Mouse (Mus musculus): ENCODE results near the gene Sorcs2.

GRCm38 (mm10) chr5:36279896-36280295, 118.0 kb downstream of the Sorcs2 start:
- TF ChIP-seq POLR2A (IDR thresholded peaks at IDR 0.05; ENCODE audit: extremely low read depth, insufficient read depth, low read length) (no peak), CTCF (IDR thresholded peaks at IDR 0.05; ENCODE audit: extremely low read depth, insufficient read depth, low read length) (no peak)
